Mouse (Mus musculus) megakaryocyte progenitor cell, adult 5-6 weeks (primary cell): ENCODE results near the gene Gm17662. TPM values are rescaled to one million over a fixed set of nuclear protein-coding genes. Genes with fewer than 3 reads are reported as not detected.

Experiments used
- ATAC-seq: replicated peaks from 2 replicates; pipeline ENCODE4 v1.8.0; 2016; ENCODE audit warnings: mild to moderate bottlenecking, moderate TSS enrichment, inconsistent platforms; ENCODE audit not compliant: poor library complexity
- total RNA-seq, 2 experiments: library from RNA; stranded (forward) in 1 of 2; stranded (reverse) in 1 of 2; fragments of 157-497, 149-512 nt in 1 of 2; fragments of 200-1000 nt in 1 of 2; gene quantifications; 2 replicates each; pipeline versions ENCODE4 v1.2.3 to v1.2.4; 2015 to 2017

Gm17662 gene
- total RNA-seq (2015) = not detected in 2 replicates
- total RNA-seq (2017) = not detected in 2 replicates

DNA sequence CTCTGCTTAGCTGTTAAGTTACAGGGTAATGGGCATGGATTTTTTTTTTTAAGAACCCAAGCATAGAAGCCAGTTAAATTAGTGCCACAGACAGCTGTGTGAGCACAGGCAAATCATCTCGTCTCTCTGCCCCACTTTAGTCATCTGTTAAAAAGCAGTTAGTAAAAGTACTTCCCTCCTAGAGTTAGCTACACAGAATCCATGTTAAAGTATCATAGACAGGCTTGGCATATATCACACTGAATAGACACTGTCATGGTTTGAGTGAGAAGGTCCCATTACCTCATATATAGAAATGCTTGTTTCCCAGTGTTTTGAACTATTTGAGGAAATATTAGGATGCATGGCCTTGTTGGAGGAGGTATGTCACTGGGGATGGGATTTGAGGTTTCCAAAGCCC is at the start of gene Gm17662:
Gm17662 (plus strand) TSS at position 301 of the 400 bp plus-strand sequence.
- no peak for ATAC-seq

DNA sequence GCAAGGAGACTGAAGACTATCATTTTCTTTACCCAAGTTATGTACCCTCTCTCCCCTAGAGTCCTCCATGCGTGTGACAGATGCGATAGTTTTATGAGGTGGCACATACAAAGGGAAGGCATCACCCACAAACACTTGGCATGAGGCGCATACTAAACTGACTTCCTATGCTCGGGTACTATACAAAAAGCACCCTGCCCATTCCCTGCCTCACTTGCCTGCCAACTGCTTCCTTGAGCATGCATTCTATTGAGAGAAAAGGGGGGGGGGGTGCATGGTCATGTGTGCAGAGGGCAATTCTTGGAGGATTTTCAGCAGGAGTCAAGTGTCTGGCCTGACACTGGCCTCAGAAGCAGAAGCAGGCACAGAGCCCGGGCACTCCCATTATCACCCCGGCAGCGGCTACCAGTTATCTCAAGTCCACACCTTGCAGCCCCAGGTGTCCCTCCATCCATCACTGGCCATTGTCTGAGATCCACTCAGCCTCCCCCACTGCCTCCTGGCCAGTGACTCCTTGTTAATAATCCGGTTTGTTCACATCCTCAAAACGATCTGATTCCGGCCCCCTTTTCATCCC is 46.3 kb upstream of the Gm17662 start:
- no peak for ATAC-seq

DNA sequence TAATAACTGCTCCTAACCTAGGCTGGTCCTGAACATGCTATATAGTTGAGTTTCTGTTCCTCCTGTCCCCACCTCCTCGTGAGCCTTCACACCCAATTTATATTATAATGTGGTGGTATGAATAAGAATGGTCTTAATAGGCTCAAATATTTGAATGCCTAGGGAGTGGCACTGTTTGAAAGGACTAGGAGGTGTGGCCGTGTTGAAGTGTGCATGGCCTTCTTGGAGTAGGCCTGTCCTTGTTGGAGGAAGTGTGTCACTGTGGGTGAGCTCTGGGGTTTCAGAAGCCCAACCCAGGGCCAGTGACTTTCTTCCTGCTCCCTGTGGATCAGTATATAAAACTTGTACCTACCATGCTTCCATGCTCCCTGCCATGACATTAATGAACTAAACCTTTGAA is 43.5 kb upstream of the Gm17662 start:
- ATAC-seq = no peak

DNA sequence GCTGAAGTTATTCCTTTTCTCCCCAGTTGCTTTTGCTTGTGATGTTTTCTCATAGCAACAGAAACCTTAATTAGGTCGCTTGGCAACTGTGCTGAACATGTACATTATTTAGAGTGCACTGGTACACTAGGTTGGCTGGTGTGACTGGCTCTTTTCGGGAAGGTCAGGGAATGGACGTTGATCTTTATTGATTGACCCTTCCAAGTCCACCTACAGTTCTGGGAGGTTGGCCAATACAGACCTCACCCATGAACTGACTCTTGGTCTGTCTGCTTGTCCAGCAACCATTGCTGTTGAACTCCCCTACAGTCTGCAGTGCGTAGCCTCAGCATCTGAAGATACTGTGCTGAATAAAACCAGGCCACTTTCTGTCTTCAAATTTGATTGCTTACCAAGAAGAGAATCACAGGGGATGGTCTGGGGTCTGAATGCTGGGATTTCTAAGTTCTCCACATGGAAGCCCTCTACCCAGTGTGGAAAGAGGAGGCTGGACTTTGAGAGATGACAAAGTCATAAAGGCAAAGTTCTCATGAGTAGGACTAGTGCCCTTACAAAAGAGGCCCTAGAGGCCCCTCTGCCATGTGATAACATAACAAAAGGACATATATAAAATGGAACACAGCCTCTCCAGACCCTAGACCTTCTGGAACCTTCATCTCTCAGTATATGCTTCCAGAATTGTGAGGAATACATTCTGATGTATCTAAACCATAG is 40.5 kb upstream of the Gm17662 start:
- ATAC-seq = no peak

DNA sequence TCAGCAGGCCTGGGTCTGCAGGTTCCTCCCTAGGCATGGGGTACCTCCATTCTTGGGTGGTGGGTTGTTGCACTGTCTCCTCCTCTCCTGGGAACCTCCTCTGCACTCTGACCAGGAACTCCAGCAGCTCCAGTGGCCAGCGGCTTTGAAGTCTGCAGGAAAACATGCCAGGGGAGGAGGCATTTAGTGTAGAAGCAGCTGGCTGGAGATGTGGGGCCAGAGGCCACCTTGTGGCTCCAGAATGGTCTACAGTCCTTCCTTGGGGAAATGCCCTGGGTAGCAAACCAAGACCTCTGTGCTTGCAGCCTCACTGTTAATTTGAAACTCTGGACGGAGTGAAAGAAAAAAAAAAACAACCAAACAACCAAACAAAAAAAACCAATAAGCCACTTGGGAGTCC is 39.6 kb upstream of the Gm17662 start:
- ATAC-seq = no peak

DNA sequence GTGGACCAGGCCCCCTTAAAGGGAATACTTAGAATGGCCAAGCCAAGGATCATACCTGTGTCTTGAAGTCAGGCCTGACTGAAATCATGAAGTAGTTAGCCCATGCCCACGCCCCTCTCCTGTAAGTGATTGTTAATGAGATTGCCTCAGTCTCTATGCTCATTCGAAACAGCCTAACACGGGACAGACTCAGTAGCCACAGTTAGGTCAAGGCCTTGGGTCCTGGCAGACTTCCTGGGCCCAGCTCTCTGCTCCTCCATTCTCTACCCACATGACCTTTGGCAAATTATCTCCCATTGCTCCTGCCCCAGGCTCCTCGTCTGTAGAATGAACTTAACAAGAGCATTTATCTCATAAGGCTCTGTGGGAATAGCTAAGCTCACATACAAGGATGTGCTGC is 38.1 kb upstream of the Gm17662 start:
- ATAC-seq = no peak

DNA sequence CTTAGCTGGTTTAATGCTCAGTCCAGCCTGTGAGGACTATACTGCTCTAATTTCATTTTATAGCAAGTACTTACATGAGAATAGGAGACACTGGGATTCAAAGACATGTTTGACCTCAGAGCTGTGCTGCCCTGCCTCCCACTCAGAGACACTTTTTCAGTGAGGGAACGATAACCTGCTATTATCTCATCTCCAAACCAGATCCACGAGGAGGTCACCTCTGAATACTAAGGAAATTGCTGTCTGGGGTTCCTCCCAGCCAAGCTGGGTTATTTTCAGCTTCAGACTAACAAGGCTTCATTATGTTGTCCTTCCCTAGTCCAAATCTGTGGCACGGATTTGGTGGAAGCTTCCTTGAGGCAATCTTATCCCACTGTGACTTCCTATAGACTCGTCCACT is 37.2 kb upstream of the Gm17662 start:
- ATAC-seq = no peak

DNA sequence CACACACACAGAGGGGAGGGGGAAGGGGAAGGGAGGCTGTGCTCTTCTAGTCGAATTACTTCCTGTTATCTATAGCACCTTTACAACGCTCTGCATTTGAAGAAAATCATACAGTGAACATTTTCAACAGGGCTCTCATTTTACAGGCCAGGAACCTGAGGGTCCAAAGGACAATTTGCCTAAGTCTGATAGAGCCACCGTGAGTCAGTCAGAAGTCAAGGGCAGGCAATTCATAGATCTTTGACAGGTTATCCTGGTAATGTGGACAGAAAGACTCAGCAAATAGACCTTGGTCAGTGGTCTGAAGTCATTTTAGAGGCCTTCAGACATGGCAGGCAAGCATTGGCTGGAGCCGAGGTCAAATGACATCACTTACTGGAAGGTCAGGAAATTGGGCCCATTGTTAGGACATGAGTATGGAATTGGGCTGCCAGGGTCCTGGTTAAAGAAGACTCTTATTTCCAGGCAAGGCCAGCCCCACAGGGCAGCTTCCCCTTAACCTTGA is 33.5 kb upstream of the Gm17662 start:
- no peak for ATAC-seq

DNA sequence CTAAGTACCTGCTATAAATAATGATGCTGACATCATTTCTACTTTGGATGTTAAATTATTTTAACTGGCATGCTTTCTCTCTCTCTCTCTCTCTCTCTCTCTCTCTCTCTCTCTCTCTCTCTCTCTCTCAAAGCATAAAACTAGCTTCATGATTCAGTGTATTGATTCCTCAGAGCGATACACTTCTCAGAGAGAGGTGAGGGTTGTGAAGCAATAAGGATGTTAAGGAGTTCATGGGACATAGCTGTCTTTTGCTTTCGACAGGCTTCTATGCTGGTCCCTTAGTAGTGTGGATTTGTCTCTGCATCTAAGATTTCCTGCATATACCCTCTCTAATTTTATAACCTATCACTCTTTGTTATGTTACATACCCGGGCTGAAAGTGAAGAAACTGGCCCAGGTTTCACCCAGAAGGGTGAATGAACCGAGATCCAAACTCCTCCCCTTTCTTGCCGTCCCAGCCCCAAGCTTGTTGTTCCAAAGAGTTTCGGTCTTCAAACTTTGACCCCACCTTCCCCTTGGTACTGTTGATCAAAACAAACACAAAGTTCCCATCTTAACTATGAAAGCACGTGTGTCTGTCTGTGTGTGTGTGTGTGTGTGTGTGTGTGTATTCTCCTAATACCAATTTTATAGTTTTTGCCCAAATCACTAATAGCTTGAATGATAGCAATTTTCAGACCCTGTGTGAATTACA is 32.6 kb upstream of the Gm17662 start:
- no peak for ATAC-seq

DNA sequence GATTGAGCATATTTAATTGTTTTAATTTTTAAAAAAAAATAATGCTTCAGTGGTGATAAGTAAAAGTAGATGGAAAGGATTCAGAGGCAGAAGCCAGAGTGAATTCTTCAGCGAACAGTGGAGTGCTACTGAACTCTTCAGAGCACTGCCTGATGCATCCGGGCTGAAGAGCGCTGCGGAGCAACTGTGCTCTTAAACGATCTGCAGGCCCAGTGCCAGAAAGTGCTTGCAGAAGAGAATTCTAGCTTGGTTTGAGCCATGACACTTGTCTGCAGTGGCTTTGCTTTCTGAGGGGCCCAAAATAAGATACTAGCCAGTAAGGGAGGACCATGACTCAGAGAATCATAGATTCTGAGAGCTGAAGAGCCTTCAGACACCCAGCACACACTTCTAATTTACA is 28.2 kb upstream of the Gm17662 start:
- ATAC-seq = no peak

DNA sequence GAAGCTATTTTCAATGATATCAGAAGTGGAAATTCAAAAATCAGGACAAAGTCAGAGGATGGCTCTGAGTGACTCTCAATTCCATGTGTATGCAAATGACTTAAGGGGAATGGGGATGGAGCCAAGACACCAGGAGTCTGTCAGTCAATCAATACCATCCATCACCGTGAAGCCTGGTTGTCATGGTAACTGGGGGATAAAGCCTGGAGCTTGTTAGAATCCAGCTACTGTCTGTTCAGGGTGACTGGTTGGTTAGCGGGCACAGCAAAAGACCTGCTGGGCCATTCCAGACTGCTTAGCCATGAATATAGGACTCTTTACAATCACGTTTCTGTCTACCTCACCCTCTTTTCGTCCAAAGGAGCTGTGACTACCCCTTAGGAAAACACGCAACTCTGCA is 22.0 kb upstream of the Gm17662 start:
- ATAC-seq = no peak

DNA sequence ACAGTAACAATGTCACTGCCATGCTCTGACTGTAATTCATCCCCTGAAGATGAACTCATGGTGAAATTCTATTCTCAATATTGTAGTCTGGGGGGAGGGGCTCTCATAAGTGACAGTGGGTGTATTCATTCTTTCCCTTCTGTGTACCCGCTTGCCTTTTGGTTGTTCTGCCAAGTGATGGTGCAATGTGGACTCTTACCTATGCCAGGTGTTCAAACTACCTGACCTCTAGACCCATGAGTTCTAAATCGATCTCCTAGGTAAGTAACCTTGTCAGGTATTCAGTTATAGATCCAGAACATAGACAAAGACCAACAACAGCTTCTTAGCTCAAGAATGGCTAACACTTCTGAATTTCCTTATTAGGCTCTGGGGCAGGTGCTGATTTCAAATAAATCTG is 18.8 kb upstream of the Gm17662 start:
- ATAC-seq = no peak

DNA sequence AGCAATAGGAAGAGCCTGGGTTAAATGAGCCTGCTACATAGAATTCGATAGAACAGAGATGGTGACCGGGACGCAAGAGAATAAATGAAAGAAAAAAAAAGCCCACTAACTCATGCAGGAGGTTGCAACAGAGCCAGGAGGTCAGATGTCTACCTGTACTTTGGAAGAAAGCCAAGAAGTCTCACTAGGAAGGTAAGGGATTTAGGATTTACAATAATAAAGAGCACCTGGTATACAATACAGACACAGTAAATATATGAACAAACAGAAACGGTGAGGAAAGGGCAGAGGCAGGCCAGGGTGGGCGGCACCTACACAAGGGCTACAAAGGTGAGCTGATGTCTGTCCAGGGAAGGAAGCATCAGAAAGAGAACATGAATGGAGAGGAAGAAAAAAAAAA is 14.9 kb upstream of the Gm17662 start:
- ATAC-seq = no peak

DNA sequence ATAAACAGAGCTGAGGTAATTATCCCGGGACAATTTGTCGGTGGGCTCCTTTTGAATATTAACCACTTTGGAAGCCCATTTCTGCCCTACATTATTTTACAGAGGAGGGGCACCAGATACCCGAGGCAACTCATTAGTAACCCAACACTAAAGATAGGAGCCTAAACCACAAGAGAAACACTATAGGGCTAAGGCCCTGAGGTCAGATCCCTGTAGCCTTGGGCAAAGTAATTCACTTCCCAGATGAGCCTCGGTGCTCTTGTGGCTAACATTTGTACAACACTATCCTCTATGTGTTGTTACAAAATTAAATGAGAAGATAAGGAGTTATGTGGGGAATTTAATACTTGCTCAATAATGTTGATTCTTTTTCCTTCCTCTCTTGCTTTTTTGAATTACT is 13.6 kb upstream of the Gm17662 start:
- no peak for ATAC-seq

DNA sequence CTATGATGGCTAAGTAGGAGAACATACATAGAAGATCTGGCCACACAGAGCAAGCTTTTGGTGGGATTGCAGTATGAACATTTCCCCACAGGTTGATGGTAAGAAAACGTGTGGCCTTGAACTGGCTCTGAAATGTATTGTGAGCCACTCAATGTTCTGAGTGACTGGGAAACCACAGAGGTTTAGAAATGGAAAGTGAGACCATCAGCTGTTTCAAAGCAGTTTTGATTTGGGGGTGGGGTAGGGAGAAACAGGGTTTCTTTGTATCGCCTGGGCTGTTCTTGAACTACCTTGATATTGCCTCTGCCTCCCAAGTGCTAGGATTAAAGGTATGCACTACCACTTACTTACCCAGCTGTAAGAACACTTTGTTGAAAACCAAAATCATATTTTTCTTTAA is 1.9 kb upstream of the Gm17662 start:
- no peak for ATAC-seq

DNA sequence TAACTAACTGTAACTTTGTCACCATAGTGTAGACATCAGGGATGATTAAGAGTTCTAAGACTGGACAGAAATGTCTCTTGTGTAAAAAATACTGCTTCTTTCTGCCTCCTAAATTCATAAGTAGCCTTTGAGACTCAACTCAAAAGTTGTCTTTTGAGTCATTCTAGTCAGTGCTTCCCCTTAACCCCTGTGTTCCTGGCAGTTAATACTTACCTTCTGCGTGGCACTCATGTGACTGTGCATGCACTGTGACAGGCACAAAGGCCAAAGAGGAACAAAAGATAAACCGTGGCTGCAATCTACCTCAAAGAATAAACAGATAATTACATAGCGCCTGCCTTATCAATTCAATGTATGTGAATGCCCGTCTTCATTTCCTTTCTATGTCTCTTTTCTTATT is 694 bp downstream of the Gm17662 start:
- no peak for ATAC-seq

DNA sequence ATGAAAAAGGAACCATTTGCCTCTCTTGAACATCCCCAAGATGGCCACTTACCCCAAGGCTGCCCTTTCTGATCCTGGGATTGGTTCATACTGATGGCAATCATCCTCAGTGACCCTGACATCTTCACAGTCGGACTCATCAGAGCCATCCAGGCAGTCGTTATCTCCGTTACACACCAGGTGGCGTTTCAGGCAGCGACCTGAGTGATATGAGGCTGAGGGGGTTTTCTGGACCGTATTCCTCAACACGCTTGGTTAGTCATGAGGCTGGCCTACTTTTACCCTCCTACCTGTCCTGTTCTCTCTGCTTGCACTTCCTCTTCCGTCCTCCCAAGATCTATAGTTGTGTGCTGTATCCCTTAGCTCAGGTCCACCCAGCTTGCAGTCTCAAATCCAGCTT is 4.1 kb downstream of the Gm17662 start:
- ATAC-seq = no peak

DNA sequence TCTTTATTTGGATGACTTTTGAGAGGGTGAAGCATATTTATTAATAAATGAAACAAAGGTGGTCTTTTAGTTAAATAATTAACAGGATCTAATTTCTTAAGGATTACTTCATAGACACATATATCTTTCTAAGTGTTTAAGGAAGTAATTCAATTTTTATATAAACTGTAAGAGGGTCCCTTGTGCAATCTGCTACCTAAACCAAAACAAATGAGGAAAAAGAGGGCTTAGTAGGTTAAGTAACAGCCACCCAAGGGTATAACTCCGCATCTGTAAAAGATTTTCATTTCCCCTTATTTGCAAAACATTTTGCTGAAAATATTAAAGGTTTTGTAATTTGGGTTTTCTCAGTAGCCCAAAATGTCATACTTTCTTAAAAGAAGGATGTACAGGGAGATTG is 7.3 kb downstream of the Gm17662 start:
- ATAC-seq = peak; percentile 58; the same call in 1 of the 2 replicates

DNA sequence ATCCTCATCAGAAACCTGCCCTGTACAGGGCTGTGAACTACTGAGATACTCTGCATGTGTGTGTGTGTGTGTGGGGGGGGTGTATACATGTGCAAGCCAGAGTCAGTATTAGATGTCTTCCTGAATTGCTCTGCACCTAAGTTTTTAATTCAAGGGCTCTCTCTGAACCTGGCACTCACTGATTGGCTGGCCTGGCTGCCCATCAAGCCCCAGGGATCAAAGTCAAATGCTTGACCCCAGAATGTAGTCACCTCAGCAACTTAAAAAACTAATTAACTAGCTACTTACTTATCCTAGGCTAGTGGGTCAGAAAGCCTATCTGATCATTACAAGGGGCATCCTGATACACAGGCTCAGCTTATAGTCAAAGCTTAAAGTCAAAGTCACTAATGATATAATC is 12.5 kb downstream of the Gm17662 start:
- ATAC-seq = no peak

DNA sequence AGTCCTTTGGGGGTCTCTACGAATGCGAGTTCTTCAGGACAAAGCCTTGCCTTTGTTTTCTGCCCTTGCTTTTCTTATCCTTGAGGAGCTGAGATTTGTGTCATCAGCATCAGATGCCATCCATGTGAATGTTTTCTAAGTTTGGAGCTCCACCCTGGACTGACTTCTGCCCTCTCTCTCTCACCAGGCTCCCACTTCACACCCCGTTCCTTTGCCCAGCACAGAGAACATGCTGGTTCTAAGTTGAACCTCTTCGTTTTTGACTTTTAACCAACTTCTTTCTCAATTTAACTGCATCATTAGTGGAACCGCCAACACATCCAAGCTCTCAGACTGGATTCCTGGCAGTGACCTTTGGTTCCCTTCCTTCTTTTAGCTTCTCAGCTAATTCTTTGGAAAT is 13.1 kb downstream of the Gm17662 start:
- no peak for ATAC-seq

DNA sequence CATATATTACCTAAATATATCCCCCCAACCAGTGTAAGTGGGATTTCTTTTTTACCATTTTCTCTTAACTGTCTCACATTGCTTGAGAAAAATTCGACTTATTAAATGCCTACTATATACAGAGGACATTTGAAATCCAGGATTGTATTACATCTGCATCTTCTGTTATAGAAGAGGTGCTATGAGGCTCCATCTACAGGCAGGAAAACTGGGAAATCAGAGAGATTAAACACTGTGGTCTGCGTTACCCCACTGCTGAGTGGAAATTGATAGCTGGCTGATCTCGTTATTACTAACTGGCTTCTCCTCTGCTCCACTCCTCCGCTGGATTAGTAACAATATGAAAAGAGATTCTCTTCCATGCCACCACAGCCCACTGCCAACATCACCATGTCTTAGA is 18.7 kb downstream of the Gm17662 start:
- ATAC-seq = no peak

DNA sequence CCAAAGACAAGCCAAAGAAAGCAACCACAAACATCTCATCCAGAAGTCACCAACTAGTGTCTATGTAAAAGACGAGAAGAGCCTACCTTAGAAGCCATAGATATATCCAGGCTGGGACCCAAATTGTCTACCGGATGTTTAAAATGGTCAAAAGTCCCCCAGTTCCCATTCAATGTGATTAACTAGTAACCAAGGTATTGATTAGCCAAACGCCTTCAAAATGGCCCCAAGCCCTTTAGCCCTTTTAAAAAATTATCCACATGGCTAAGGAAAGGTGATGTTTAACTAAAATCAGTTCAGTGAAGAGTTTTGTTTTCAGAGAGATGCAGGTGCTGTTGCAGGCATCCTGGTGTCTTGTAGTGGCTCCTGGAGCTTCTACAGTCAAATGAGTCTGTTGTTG is 19.2 kb downstream of the Gm17662 start, which contains the start of gene C8a:
C8a (minus strand) TSS at position 76 of the 400 bp plus-strand sequence.
- ATAC-seq = no peak
